Mouse (Mus musculus): ENCODE data around the gene Upp2.

Gene Upp2

GRCm38 (mm10) chr2:58567066-58567810 lies at the start of gene Upp2, which contains the start of gene Acvr1:
Upp2 (plus strand) TSS chr2:58567298.
Acvr1 (minus strand) TSS chr2:58567157.
- peak; percentile 85 for DNase-seq (ENCODE audit: low read depth, low spot score)

GRCm38 (mm10) chr2:58518517-58518916 lies 48.6 kb upstream of the Upp2 start:
- DNase-seq (ENCODE audit: low read depth, low spot score) = no peak

GRCm38 (mm10) chr2:58520727-58521126 lies 46.4 kb upstream of the Upp2 start:
- DNase-seq (ENCODE audit: low read depth, low spot score) = no peak

GRCm38 (mm10) chr2:58521621-58522020 lies 45.5 kb upstream of the Upp2 start:
- DNase-seq (ENCODE audit: low read depth, low spot score) = no peak

GRCm38 (mm10) chr2:58523097-58523496 lies 44.0 kb upstream of the Upp2 start:
- DNase-seq (ENCODE audit: low read depth, low spot score) = no peak

- DNase-seq (ENCODE audit: low read depth, low spot score) = no peak
Measured at GRCm38 (mm10) chr2:58523894-58524293, 43.2 kb upstream of the Upp2 start.

GRCm38 (mm10) chr2:58524356-58524755 lies 42.7 kb upstream of the Upp2 start:
- no peak for DNase-seq (ENCODE audit: low read depth, low spot score)

- DNase-seq (ENCODE audit: low read depth, low spot score) = no peak
Measured at GRCm38 (mm10) chr2:58527786-58528185, 39.3 kb upstream of the Upp2 start.

- no peak for DNase-seq (ENCODE audit: low read depth, low spot score)
Measured at GRCm38 (mm10) chr2:58529384-58529783, 37.7 kb upstream of the Upp2 start.

- no peak for DNase-seq (ENCODE audit: low read depth, low spot score)
Measured at GRCm38 (mm10) chr2:58529860-58530440, 37.1 kb upstream of the Upp2 start.

- DNase-seq (ENCODE audit: low read depth, low spot score) = no peak
Measured at GRCm38 (mm10) chr2:58530521-58530920, 36.6 kb upstream of the Upp2 start.

- peak; percentile 65 for DNase-seq (ENCODE audit: low read depth, low spot score)
Measured at GRCm38 (mm10) chr2:58532260-58532850, 34.7 kb upstream of the Upp2 start.

GRCm38 (mm10) chr2:58533521-58534001 lies 33.5 kb upstream of the Upp2 start:
- no peak for DNase-seq (ENCODE audit: low read depth, low spot score)

GRCm38 (mm10) chr2:58534379-58534778 lies 32.7 kb upstream of the Upp2 start:
- DNase-seq (ENCODE audit: low read depth, low spot score) = no peak

GRCm38 (mm10) chr2:58535233-58535632 lies 31.9 kb upstream of the Upp2 start:
- no peak for DNase-seq (ENCODE audit: low read depth, low spot score)

- DNase-seq (ENCODE audit: low read depth, low spot score) = no peak
Measured at GRCm38 (mm10) chr2:58536796-58537195, 30.3 kb upstream of the Upp2 start.

GRCm38 (mm10) chr2:58538196-58538595 lies 28.9 kb upstream of the Upp2 start:
- DNase-seq (ENCODE audit: low read depth, low spot score) = no peak

GRCm38 (mm10) chr2:58543252-58543651 lies 23.8 kb upstream of the Upp2 start:
- DNase-seq (ENCODE audit: low read depth, low spot score) = no peak

GRCm38 (mm10) chr2:58544368-58544767 lies 22.7 kb upstream of the Upp2 start:
- no peak for DNase-seq (ENCODE audit: low read depth, low spot score)

- DNase-seq (ENCODE audit: low read depth, low spot score) = no peak
Measured at GRCm38 (mm10) chr2:58546264-58546663, 20.8 kb upstream of the Upp2 start.

GRCm38 (mm10) chr2:58548943-58549342 lies 18.2 kb upstream of the Upp2 start:
- DNase-seq (ENCODE audit: low read depth, low spot score) = no peak

- DNase-seq (ENCODE audit: low read depth, low spot score) = no peak
Measured at GRCm38 (mm10) chr2:58549960-58550359, 17.1 kb upstream of the Upp2 start.

- no peak for DNase-seq (ENCODE audit: low read depth, low spot score)
Measured at GRCm38 (mm10) chr2:58550488-58550887, 16.6 kb upstream of the Upp2 start.

Measured in brain, embryonic 18.5 days (tissue).